Mouse (Mus musculus): ENCODE data around the gene B3gnt2.

- TF ChIP-seq KAT2A (conservative IDR thresholded peaks at IDR 0.05; ENCODE audit: low read depth, low read length) (no peak), SIN3A (IDR thresholded peaks at IDR 0.05; ENCODE audit: low read length) (no peak), CTCF (IDR thresholded peaks at IDR 0.05 in 2 of 3, conservative IDR thresholded peaks at IDR 0.05 in 1 of 3; ENCODE audit: control insufficient read depth in 1 of 3, insufficient read depth in 1 of 3, low read depth in 2 of 3, low read length in 3 of 3, poor library complexity in 1 of 3, severe bottlenecking in 1 of 3) (no peak), ELF1 (IDR thresholded peaks at IDR 0.05; ENCODE audit: low read depth, low read length) (no peak), POLR2A (IDR thresholded peaks at IDR 0.05; ENCODE audit: control insufficient read depth in 1 of 2, insufficient read depth in 1 of 2, low read depth in 1 of 2, low read length in 2 of 2, poor library complexity in 1 of 2) (no peak), POLR2AphosphoS5 (IDR thresholded peaks at IDR 0.05; ENCODE audit: borderline replicate concordance, low read depth, low read length) (no peak), MAZ (IDR thresholded peaks at IDR 0.05; ENCODE audit: low read depth, low read length) (no peak), USF1 (IDR thresholded peaks at IDR 0.05; ENCODE audit: low read depth, low read length) (no peak)
Observed at GRCm38 (mm10) chr11:22826051-22826450, 34.7 kb downstream of the B3gnt2 start.
